Mouse (Mus musculus): ENCODE data around the gene Arl2. TPM values are rescaled to one million over a fixed set of nuclear protein-coding genes. Genes with fewer than 3 reads are reported as not detected.

The Arl2 gene
- polyA plus RNA-seq, 1 experiment, result 110 TPM

DNA sequence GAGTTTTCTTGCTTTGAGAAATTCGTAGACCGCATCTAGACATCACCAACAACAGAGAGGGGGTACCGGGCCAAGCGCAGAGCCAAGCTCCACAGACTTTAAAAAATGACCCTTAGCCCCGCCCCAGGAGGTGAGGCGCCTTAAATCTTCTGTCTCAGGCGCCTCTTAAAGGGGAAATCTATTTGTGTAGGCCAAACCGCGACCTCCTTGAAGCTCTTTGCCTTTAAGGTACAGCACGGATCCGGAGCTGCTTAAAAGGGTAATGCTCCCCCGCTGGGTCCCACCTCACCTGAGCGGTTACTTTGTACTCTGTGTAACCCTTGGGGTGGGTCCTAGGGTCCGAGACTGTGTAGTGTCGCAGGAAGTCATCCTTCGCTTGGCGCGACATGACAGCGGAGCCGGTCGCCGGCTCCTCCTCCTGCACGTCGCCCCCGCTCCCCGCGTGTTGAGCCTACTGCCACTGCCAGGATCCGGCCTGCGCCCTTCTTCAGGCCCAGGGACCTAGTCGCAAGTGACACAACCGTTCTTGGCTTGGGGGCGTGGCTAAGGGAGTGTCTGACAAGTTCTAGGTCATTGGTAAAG is 13.5 kb downstream of the Arl2 start, which contains the start of gene Snx15:
Gene Snx15 (minus strand): TSS at position 545 of the 582 bp plus-strand sequence.
- Histone ChIP-seq H3ac (ENCODE audit: control insufficient read depth, insufficient read length) (no peak within 1 kb of the TSS), H3K27me3 (ENCODE audit: control insufficient read depth, insufficient read depth, insufficient read length) (no peaks in the 10 kb centered on the region), H3K4me2 (ENCODE audit: low read depth) (peak within 1 kb of the TSS; percentile 84), H3K36me3 (ENCODE audit: control insufficient read depth, insufficient read depth) (no peaks in the 10 kb centered on the region), H3K79me2 (ENCODE audit: control insufficient read depth, insufficient read depth) (no peaks in the 10 kb centered on the region), H3K4me3 (peak within 1 kb of the TSS; percentile 47)
- TF ChIP-seq MYOD1 (IDR thresholded peaks at IDR 0.05; ENCODE audit: control insufficient read depth in 1 of 3, insufficient read length in 2 of 3, low read depth in 2 of 3) (no peak), MAX (IDR thresholded peaks at IDR 0.05; ENCODE audit: low read depth) (peak; percentile 3), POLR2AphosphoS2 (IDR thresholded peaks at IDR 0.05; ENCODE audit: insufficient read length, low read depth) (peak; percentile 68), CEBPB (IDR thresholded peaks at IDR 0.05; ENCODE audit: insufficient read depth, poor library complexity, severe bottlenecking) (no peak), MYOG (IDR thresholded peaks at IDR 0.05; ENCODE audit: control insufficient read depth in 1 of 3, insufficient read depth in 1 of 3, insufficient read length in 2 of 3, low read depth in 2 of 3) (peak in 1 of 3 experiments; percentile 11), REST (IDR thresholded peaks at IDR 0.05; ENCODE audit: insufficient read depth, insufficient read length) (no peak), POLR2A (IDR thresholded peaks at IDR 0.05; ENCODE audit: insufficient read length, low read depth) (peak; percentile 78), USF1 (IDR thresholded peaks at IDR 0.05; ENCODE audit: low read depth) (no peak)

DNA sequence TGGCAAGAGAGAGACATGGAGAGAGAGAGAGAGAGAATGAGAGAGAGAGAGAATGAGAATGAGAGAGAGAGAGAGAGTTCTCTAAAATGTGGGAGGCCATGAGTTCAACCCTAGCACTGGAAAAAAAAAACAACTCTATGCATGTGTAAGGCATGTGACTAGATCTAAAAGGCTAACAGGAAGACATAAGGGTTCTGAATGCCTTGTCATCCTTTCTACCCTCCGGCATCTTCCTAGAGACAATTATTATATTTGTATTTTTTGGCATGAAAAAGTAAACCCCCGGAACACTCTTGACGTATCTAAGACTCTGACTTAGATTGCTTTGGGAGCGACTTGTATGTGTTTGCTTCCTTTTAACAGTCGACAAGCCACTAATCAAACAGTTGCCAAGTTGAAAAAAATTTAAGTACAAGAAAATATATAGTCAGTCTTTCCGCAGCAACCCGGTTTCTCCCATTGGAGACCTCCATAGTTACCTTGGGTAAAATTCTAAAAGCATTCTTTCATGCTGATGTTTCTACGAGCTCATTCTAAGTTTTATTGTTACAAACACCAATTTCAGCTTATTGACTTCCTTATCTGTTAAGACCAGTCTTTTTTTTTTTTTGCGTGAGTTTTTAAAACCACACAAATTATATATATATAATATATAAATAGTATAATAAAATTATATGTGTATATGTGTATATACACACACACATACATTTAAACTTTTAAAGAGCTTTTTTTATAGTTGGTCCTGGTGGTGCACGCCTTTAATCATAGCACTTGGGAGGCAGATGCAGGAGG is 14.4 kb downstream of the Arl2 start:
- Histone ChIP-seq H3K27me3 (ENCODE audit: control insufficient read depth, insufficient read depth, insufficient read length) (no peaks in the 10 kb centered on the region), H3K36me3 (ENCODE audit: control insufficient read depth, insufficient read depth) (peaks cover 4% of the 10 kb centered on the region), H3K4me2 (ENCODE audit: low read depth) (peak overlapping the region; percentile 84), H3K79me2 (ENCODE audit: control insufficient read depth, insufficient read depth) (no peaks in the 10 kb centered on the region), H3ac (ENCODE audit: control insufficient read depth, insufficient read length) (no peak overlapping the region), H3K4me3 (peak overlapping the region; percentile 47)
- TF ChIP-seq MYOG (IDR thresholded peaks at IDR 0.05; ENCODE audit: control insufficient read depth in 1 of 3, insufficient read depth in 1 of 3, insufficient read length in 2 of 3, low read depth in 2 of 3) (no peak), MAX (IDR thresholded peaks at IDR 0.05; ENCODE audit: low read depth) (no peak), MYOD1 (IDR thresholded peaks at IDR 0.05; ENCODE audit: control insufficient read depth in 1 of 3, insufficient read length in 2 of 3, low read depth in 2 of 3) (no peak), TCF3 (IDR thresholded peaks at IDR 0.05; ENCODE audit: insufficient read length, low read depth) (no peak), USF1 (IDR thresholded peaks at IDR 0.05; ENCODE audit: low read depth) (no peak), REST (IDR thresholded peaks at IDR 0.05; ENCODE audit: insufficient read depth, insufficient read length) (no peak), SRF (IDR thresholded peaks at IDR 0.05; ENCODE audit: control insufficient read depth, insufficient read length, low read depth) (no peak), TCF12 (IDR thresholded peaks at IDR 0.05; ENCODE audit: insufficient read depth, poor library complexity, severe bottlenecking) (no peak), E2F4 (IDR thresholded peaks at IDR 0.05; ENCODE audit: insufficient read depth) (no peak), POLR2A (IDR thresholded peaks at IDR 0.05; ENCODE audit: insufficient read length, low read depth) (no peak), CEBPB (IDR thresholded peaks at IDR 0.05; ENCODE audit: insufficient read depth, poor library complexity, severe bottlenecking) (no peak), POLR2AphosphoS2 (IDR thresholded peaks at IDR 0.05; ENCODE audit: insufficient read length, low read depth) (no peak)

- Histone ChIP-seq H3K4me3 (no peak overlapping the region), H3ac (ENCODE audit: control insufficient read depth, insufficient read length) (no peak overlapping the region), H3K36me3 (ENCODE audit: control insufficient read depth, insufficient read depth) (peaks cover 4% of the 10 kb centered on the region), H3K27me3 (ENCODE audit: control insufficient read depth, insufficient read depth, insufficient read length) (no peaks in the 10 kb centered on the region), H3K79me2 (ENCODE audit: control insufficient read depth, insufficient read depth) (no peaks in the 10 kb centered on the region), H3K4me2 (ENCODE audit: low read depth) (no peak overlapping the region)
- TF ChIP-seq TCF12 (IDR thresholded peaks at IDR 0.05; ENCODE audit: insufficient read depth, poor library complexity, severe bottlenecking) (no peak), POLR2A (IDR thresholded peaks at IDR 0.05; ENCODE audit: insufficient read length, low read depth) (no peak), REST (IDR thresholded peaks at IDR 0.05; ENCODE audit: insufficient read depth, insufficient read length) (no peak), MAX (IDR thresholded peaks at IDR 0.05; ENCODE audit: low read depth) (no peak), POLR2AphosphoS2 (IDR thresholded peaks at IDR 0.05; ENCODE audit: insufficient read length, low read depth) (no peak), USF1 (IDR thresholded peaks at IDR 0.05; ENCODE audit: low read depth) (no peak), MYOD1 (IDR thresholded peaks at IDR 0.05; ENCODE audit: control insufficient read depth in 1 of 3, insufficient read length in 2 of 3, low read depth in 2 of 3) (no peak), E2F4 (IDR thresholded peaks at IDR 0.05; ENCODE audit: insufficient read depth) (no peak), CEBPB (IDR thresholded peaks at IDR 0.05; ENCODE audit: insufficient read depth, poor library complexity, severe bottlenecking) (no peak)
These were observed 15.1 kb downstream of the Arl2 start for GRCm38 (mm10) chr19:6126289-6126688.

DNA sequence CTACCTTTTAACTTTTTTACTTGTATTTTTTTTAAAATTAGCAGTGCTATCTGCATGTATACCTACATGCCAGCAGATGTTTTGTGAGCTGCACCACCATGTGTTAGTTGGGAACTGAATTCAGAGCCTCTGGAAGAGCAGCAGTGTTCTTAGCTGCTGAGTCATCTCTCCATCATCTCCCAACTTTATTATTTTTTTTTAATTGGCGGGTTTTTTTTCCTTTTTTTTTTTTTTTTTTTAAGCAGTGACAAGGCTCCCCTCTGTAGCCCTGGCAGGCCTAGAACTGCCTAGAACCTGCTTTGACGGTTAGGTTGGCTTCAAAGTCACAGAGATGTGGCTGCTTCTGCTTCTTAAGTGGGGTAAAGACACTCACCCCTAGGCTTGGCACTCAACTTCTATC is 16.4 kb downstream of the Arl2 start:
- H3K36me3 ChIP-seq (ENCODE audit: control insufficient read depth, insufficient read depth), result peaks cover 4% of the 10 kb centered on the region
- H3K27me3 ChIP-seq (ENCODE audit: control insufficient read depth, insufficient read depth, insufficient read length), result no peaks in the 10 kb centered on the region
- no peak overlapping the region for H3K4me2 ChIP-seq (ENCODE audit: low read depth)
- no peak overlapping the region for H3K4me3 ChIP-seq
- no peak for TF ChIP-seq POLR2AphosphoS2 (IDR thresholded peaks at IDR 0.05; ENCODE audit: insufficient read length, low read depth)
- no peak for TF ChIP-seq USF1 (IDR thresholded peaks at IDR 0.05; ENCODE audit: low read depth)
- TF ChIP-seq TCF12 (IDR thresholded peaks at IDR 0.05; ENCODE audit: insufficient read depth, poor library complexity, severe bottlenecking), result no peak
- TF ChIP-seq REST (IDR thresholded peaks at IDR 0.05; ENCODE audit: insufficient read depth, insufficient read length), result no peak
- TF ChIP-seq TCF3 (IDR thresholded peaks at IDR 0.05; ENCODE audit: insufficient read length, low read depth), result no peak
- no peak for TF ChIP-seq CEBPB (IDR thresholded peaks at IDR 0.05; ENCODE audit: insufficient read depth, poor library complexity, severe bottlenecking)
- TF ChIP-seq SRF (IDR thresholded peaks at IDR 0.05; ENCODE audit: control insufficient read depth, insufficient read length, low read depth), result no peak
- TF ChIP-seq MYOG (IDR thresholded peaks at IDR 0.05; ENCODE audit: control insufficient read depth in 1 of 3, insufficient read depth in 1 of 3, insufficient read length in 2 of 3, low read depth in 2 of 3), result no peak
- no peak for TF ChIP-seq MYOD1 (IDR thresholded peaks at IDR 0.05; ENCODE audit: control insufficient read depth in 1 of 3, insufficient read length in 2 of 3, low read depth in 2 of 3)
- TF ChIP-seq MAX (IDR thresholded peaks at IDR 0.05; ENCODE audit: low read depth), result no peak
- TF ChIP-seq POLR2A (IDR thresholded peaks at IDR 0.05; ENCODE audit: insufficient read length, low read depth), result no peak
- TF ChIP-seq E2F4 (IDR thresholded peaks at IDR 0.05; ENCODE audit: insufficient read depth), result no peak
- H3K79me2 ChIP-seq (ENCODE audit: control insufficient read depth, insufficient read depth), result no peaks in the 10 kb centered on the region
- no peak overlapping the region for H3ac ChIP-seq (ENCODE audit: control insufficient read depth, insufficient read length)
